Mouse (Mus musculus) limb, embryonic 11.5 days (tissue): ENCODE measurements at regions not wholly inside any gene's neighbourhood (a gene's known extent, or its start where the extent isn't known, plus 50 kb on each side); places are given as distances from the start of the nearest gene placed in this dataset.

Source experiments
- ATAC-seq: fragments of 200-750 bp; cut with Nextera tagmentation; 2 replicates; pipeline ENCODE4 v1.8.0; 2017; ENCODE audit warnings: low read depth; ENCODE audit not compliant: insufficient number of reproducible peaks, low FRiP score, low TSS enrichment
- DNase-seq: peaks from one replicate; pipeline ENCODE4 v3.0.0-alpha.2; 2015; ENCODE audit warnings: low spot score
- H3K27ac ChIP-seq: fragments of 300-500 bp; sonication (generic); replicated peaks from 2 replicates; pipeline ENCODE4 v1.5.1; 2014; ENCODE audit warnings: low read depth, mild to moderate bottlenecking, low read length
- H3K27me3 ChIP-seq: fragments of 300-500 bp; sonication (generic); 2 replicates; pipeline ENCODE4 v1.6.1; 2014; ENCODE audit warnings: mild to moderate bottlenecking, low read length, mixed read lengths; ENCODE audit not compliant: control insufficient read depth, insufficient read depth
- H3K36me3 ChIP-seq: fragments of 300-500 bp; sonication (generic); 2 replicates; pipeline ENCODE4 v1.6.1; 2014; ENCODE audit warnings: mild to moderate bottlenecking, low read length, moderate library complexity, mixed read lengths; ENCODE audit not compliant: control insufficient read depth, insufficient read depth
- H3K4me1 ChIP-seq: fragments of 300-500 bp; sonication (generic); 2 replicates; pipeline ENCODE4 v1.6.1; 2014; ENCODE audit warnings: low read length, mixed read lengths; ENCODE audit not compliant: control insufficient read depth, insufficient read depth
- H3K4me2 ChIP-seq: fragments of 300-500 bp; sonication (generic); 2 replicates; pipeline ENCODE4 v1.6.1; 2014; ENCODE audit warnings: low read depth, mild to moderate bottlenecking, moderate library complexity; ENCODE audit not compliant: severe bottlenecking
- H3K4me3 ChIP-seq: fragments of 300-500 bp; sonication (generic); 2 replicates; pipeline ENCODE4 v1.5.1; 2014; ENCODE audit warnings: low read depth, low read length
- H3K9ac ChIP-seq: fragments of 300-500 bp; sonication (generic); 2 replicates; pipeline ENCODE4 v1.6.1; 2014; ENCODE audit warnings: mild to moderate bottlenecking, low read length
- H3K9me3 ChIP-seq: fragments of 300-500 bp; sonication (generic); 2 replicates; pipeline ENCODE4 v1.6.1; 2016; ENCODE audit warnings: low read length; ENCODE audit not compliant: control insufficient read depth
- WGBS: fragments of 180-500 bp; shearing (Covaris S2); extraction: QIAGEN DNeasy Blood & Tissue Kit; methylation state at CpG from one replicate; pipeline ENCODE4 v1.1.7; 2014; 5-methylcytosine and 5-hydroxymethylcytosine counted together

DNA sequence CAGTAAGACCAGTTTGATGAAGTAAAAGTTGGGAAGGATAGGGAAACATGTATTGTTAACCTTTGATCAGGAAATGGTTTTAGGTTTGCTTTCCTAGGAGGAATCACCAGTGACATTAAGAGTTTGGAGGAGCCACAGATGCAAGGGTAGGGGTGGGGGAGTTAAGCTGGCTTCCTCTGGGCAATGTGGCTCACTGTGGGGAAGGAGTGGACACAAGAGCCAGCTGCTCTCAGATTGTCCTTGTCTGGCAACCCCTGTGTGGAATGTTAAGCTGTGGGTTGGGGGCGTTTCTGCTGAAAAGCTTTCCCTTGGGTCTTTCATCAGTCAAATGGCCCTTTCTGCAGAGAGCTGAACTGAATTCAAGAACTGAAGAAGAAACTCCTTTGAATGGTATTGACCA is 251.1 kb upstream of the Sox11 start:
- Histone ChIP-seq H3K36me3 (no peaks in the 10 kb centered on the region), H3K4me1 (no peaks in the 10 kb centered on the region), H3K4me3 (no peak overlapping the region), H3K9me3 (no peaks in the 10 kb centered on the region), H3K27ac (no peak overlapping the region), H3K9ac (no peak overlapping the region), H3K4me2 (no peak overlapping the region), H3K27me3 (no peaks in the 10 kb centered on the region)
- WGBS = 90% methylated on average over 1 of the region's 1 CpGs
- DNase-seq = no peak
- no peak for ATAC-seq

DNA sequence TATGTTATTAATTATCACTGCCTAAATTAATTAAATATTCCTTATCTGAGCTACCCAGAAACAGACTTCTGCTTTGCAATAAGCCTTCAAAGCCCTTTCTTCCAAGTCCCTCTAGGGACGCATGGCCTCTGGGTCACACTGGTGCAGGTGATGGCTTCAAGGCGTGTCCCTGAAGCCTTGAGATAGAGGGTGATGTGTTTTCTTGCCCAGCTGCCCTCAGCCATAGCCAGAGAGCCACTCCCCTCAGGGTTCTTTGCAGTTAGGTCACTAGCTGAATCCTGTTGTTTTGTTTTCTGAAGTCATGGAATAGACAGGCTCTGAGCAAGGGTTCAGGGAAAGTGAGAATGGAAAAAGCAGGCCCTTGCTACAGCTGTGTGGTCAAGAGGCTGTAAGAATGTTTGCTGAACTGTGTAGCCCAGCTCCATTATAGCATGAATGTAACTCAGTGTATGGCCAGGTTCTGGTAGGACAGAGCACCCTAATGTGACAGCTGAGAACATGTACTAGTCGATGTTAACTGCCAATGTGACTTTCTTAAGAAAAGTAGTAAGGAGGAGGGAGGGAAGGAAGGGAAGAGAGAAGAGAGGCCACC is 233.8 kb upstream of the Sox11 start:
- Histone ChIP-seq H3K27me3 (no peaks in the 10 kb centered on the region), H3K4me2 (no peak overlapping the region), H3K9ac (no peak overlapping the region), H3K4me3 (no peak overlapping the region), H3K4me1 (peaks cover 10% of the 10 kb centered on the region; the same call in 1 of the 2 replicates), H3K9me3 (no peaks in the 10 kb centered on the region), H3K27ac (peak overlapping the region; percentile 23), H3K36me3 (no peaks in the 10 kb centered on the region)
- DNase-seq (peak; percentile 52), ATAC-seq (peak; percentile 68; the same call in 1 of the 2 replicates)
- 44% methylated on average over 3 of the region's 3 CpGs for WGBS

GRCm38 (mm10) chr12:27575629-27576028 is 233.3 kb upstream of the Sox11 start:
- no peak overlapping the region for H3K4me3 ChIP-seq
- H3K9me3 ChIP-seq = no peaks in the 10 kb centered on the region
- peak overlapping the region; percentile 47; the same call in 1 of the 2 replicates for H3K27ac ChIP-seq
- no peaks in the 10 kb centered on the region for H3K36me3 ChIP-seq
- H3K27me3 ChIP-seq = no peaks in the 10 kb centered on the region
- 32% methylated on average over 7 of the region's 7 CpGs for WGBS
- no peak overlapping the region for H3K9ac ChIP-seq
- peaks cover 10% of the 10 kb centered on the region; the same call in 1 of the 2 replicates for H3K4me1 ChIP-seq
- ATAC-seq = peak; percentile 82
- DNase-seq = peak; percentile 69
- no peak overlapping the region for H3K4me2 ChIP-seq

- H3K9ac ChIP-seq = no peak overlapping the region
- DNase-seq (no peak), ATAC-seq (no peak)
- no peaks in the 10 kb centered on the region for H3K36me3 ChIP-seq
- no peaks in the 10 kb centered on the region for H3K27me3 ChIP-seq
- no peak overlapping the region for H3K4me3 ChIP-seq
- H3K27ac ChIP-seq = no peak overlapping the region
- no peaks in the 10 kb centered on the region for H3K9me3 ChIP-seq
- 70% methylated on average over 3 of the region's 3 CpGs for WGBS
- H3K4me2 ChIP-seq = no peak overlapping the region
- H3K4me1 ChIP-seq = peaks cover 17% of the 10 kb centered on the region
These were observed 224.9 kb upstream of the Sox11 start for GRCm38 (mm10) chr12:27567250-27567649.

GRCm38 (mm10) chr12:27565965-27566507 is 223.7 kb upstream of the Sox11 start:
- H3K9ac ChIP-seq = no peak overlapping the region; the same call in 1 of the 2 replicates
- H3K27ac ChIP-seq = peak overlapping the region; percentile 65; the same call in 1 of the 2 replicates
- WGBS = 45% methylated on average over 8 of the region's 8 CpGs
- H3K4me3 ChIP-seq = no peak overlapping the region
- no peaks in the 10 kb centered on the region for H3K9me3 ChIP-seq
- ATAC-seq (peak; percentile 45; the same call in 1 of the 2 replicates), DNase-seq (peak; percentile 39)
- no peaks in the 10 kb centered on the region for H3K36me3 ChIP-seq
- H3K27me3 ChIP-seq = no peaks in the 10 kb centered on the region
- no peak overlapping the region for H3K4me2 ChIP-seq
- H3K4me1 ChIP-seq = peaks cover 17% of the 10 kb centered on the region

DNA sequence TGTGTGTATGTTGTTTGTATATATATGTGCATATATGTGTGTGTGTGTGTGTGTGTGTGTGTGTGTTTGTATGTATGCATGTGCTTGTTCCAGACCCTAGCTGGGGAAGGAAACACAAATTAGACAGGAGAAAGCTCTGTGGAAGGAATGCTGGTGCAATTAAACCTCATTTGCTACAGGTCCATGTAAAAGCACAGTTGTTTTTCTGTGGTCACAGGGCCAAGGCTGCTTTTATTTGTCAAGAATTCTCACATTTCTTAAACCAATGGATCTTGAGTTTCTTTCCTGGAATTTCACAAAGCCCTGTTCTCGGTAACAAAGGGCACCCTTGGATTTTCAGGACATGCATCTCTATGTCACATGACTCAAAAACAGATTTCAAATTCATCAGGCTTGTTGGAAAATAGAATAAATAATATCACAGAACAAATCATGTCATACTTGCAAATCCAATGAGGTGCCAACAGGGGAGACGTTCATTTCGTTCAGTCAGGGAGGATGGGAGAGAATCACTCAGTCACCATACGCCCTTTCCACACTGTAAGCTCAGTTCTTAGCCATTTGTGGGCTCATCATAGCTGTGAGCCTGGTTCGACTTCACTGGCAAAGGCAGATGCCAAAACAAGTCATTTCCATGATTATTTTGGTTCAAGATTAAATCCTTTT is 222.4 kb upstream of the Sox11 start:
- Histone ChIP-seq H3K36me3 (no peaks in the 10 kb centered on the region), H3K27ac (peak overlapping the region; percentile 84), H3K4me1 (peaks cover 17% of the 10 kb centered on the region), H3K4me3 (no peak overlapping the region), H3K9me3 (no peaks in the 10 kb centered on the region), H3K9ac (no peak overlapping the region), H3K27me3 (no peaks in the 10 kb centered on the region), H3K4me2 (no peak overlapping the region)
- DNase-seq = peak; percentile 31
- no peak for ATAC-seq
- WGBS = 48% methylated on average over 5 of the region's 5 CpGs

DNA sequence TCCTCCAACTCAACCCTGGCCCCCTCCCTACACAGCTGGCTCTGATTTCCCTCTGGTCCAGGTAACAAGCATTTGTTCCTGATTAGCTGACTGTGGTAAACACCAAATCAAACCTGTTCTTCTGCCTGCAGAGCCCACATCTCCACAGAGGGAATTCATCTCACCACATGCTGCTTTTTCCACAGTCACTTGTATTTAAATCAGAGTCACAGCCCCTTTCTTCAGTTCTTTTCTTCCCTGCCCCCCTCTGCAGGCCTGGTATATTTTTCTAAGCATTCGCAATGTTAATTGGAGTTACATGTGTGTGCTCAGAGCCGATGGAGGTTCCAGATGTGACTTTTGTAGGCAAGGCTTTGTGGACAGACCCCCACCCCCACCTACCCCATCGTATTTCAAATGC is 221.5 kb upstream of the Sox11 start:
- ATAC-seq = peak; percentile 87
- Histone ChIP-seq H3K9ac (no peak overlapping the region), H3K4me3 (no peak overlapping the region), H3K4me2 (no peak overlapping the region), H3K27ac (no peak overlapping the region), H3K27me3 (no peaks in the 10 kb centered on the region), H3K36me3 (no peaks in the 10 kb centered on the region), H3K9me3 (no peaks in the 10 kb centered on the region; the same call in 1 of the 2 replicates), H3K4me1 (peaks cover 17% of the 10 kb centered on the region)
- WGBS = 10% methylated on average over 3 of the region's 3 CpGs
- DNase-seq = peak; percentile 75

GRCm38 (mm10) chr12:27552809-27553208 is 210.4 kb upstream of the Sox11 start:
- Histone ChIP-seq H3K9me3 (no peaks in the 10 kb centered on the region), H3K27me3 (no peaks in the 10 kb centered on the region), H3K36me3 (no peaks in the 10 kb centered on the region), H3K9ac (no peak overlapping the region), H3K4me2 (no peak overlapping the region), H3K27ac (no peak overlapping the region), H3K4me1 (no peaks in the 10 kb centered on the region), H3K4me3 (no peak overlapping the region)
- WGBS = 72% methylated on average over 1 of the region's 1 CpGs
- no peak for ATAC-seq
- no peak for DNase-seq
